ENCODE assay signal across 22 mouse cellular contexts in the genomic region with DNA sequence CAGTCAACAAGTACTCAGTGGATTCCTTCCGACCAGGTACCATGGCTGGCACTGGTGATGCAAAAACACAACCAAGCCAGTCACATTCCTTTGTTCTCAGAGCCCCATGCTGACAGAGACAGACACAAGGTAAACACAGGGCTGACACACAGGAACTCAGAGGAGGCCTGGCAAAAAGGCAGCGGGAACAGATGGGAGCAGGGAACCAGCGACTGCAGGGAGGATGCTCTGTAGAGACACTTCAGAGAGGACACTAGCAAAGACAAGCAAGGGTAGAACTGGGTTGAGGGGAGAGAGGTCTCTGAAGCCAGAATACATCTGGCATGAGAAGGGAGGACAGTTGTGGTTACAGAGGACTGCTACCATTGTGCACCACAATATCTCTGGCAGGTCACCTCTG.
DNase-seq lines count a peak whose midpoint lies in the region; TF ChIP-seq lines count a peak whose summit lies in the region.
"Had no signal": no experiment of that assay in that cellular context is flagged by ENCODE, and none has a peak within 500 bp of the region (broad histone marks: within the 10 kb centered on the region; RNA-seq: fewer than 3 reads in every experiment).

No protein-coding gene starts in this region.

- no peak for TF ChIP-seq CTCF in layer of hippocampus, adult 2 months (conservative IDR thresholded peaks at IDR 0.05)
- no peak for TF ChIP-seq CTCF in cerebellum, adult 2 months (IDR thresholded peaks at IDR 0.05; ENCODE audit: borderline replicate concordance, insufficient read depth, low read depth, low read length)

- H3K27ac ChIP-seq in layer of hippocampus, adult 2 months: peak overlapping the region; percentile 79
- peak overlapping the region; percentile 79 for H3K27ac ChIP-seq in cerebellum, adult 2 months (ENCODE audit: insufficient read depth, low read length)
- H3K27ac ChIP-seq: forebrain, embryonic 10.5 days; heart, adult 2 months; hindbrain, embryonic 14.5 days; kidney, postnatal 0 days; limb, embryonic 13.5 days; liver, embryonic 12.5 days; stomach, embryonic 15.5 days had no signal

- peak; percentile 23; the same call in 1 of the 2 replicates for TF ChIP-seq POLR2A in cerebellum, adult 2 months (IDR thresholded peaks at IDR 0.05; ENCODE audit: borderline replicate concordance, insufficient read depth, low read length)

- no peak overlapping the region for H3K4me3 ChIP-seq in layer of hippocampus, adult 2 months
- no peak overlapping the region for H3K4me3 ChIP-seq in cerebellum, adult 2 months (replicated peaks; ENCODE audit: insufficient read depth, low read depth, low read length)
- H3K4me3 ChIP-seq: forebrain, embryonic 10.5 days; heart, adult 2 months; limb, embryonic 13.5 days; liver, embryonic 12.5 days; megakaryocyte, embryonic 14.5 days; stomach, embryonic 15.5 days had no signal

- no peak for DNase-seq in layer of hippocampus, adult 2 months (ENCODE audit: low spot score in 2 of 2)
- DNase-seq in layer of hippocampus, postnatal 14 days (ENCODE audit: low spot score in 2 of 2): no peak
- peak; percentile 87 for DNase-seq in cerebellum, adult 11 months
- peak; percentile 88 to 95 for DNase-seq in cerebellum, adult 2 months
- DNase-seq in cerebellum, postnatal 25 days: peak; percentile 88
- DNase-seq in lung, postnatal 4 days: no peak
- no peak for DNase-seq in layer of hippocampus, postnatal 36 days
- DNase-seq: adrenal gland, adult 8-10 months; forebrain, postnatal 0 days; gastrocnemius, postnatal 25 days; heart, adult 2 months; kidney, adult 2 months; lung, adult 18-20 months; lung, postnatal 10 days; thymus, postnatal 25 days had no signal

- peaks cover 7% of the 10 kb centered on the region; the same call in 1 of the 2 replicates for H3K4me1 ChIP-seq in cerebellum, adult 2 months (ENCODE audit: control insufficient read depth, insufficient read depth, low read length)
- H3K4me1 ChIP-seq: limb, embryonic 13.5 days; liver, embryonic 12.5 days; megakaryocyte, embryonic 14.5 days had no signal

- WGBS in cerebellum, adult 2 months: 14% methylated on average over 3 of the region's 3 CpGs

- no peaks in the 10 kb centered on the region for H3K27me3 ChIP-seq in cerebellum, adult 2 months (ENCODE audit: control insufficient read depth, insufficient read depth, low read length)
- H3K27me3 ChIP-seq: limb, embryonic 13.5 days; stomach, embryonic 15.5 days had no signal

Comparison
In these comparisons a context has a peak if more than half of its experiments do, and no peak if none do; other contexts are left out.
1. DNase-seq: peak in cerebellum, adult 11 months (single experiment), cerebellum, adult 2 months (2 of 2) and cerebellum, postnatal 25 days (2 of 2); none in layer of hippocampus, adult 2 months (0 of 2), layer of hippocampus, postnatal 14 days (0 of 2), lung, postnatal 4 days (0 of 2) and layer of hippocampus, postnatal 36 days (0 of 2).